Mouse (Mus musculus): ENCODE results near the gene Atp1a2. TPM values are rescaled to one million over a fixed set of nuclear protein-coding genes. Genes with fewer than 3 reads are reported as not detected.
A peak's percentile ranks its signal among the peaks of the same experiment; 100 is the strongest.

Atp1a2 gene
- polyA plus RNA-seq, 1 experiment from 2014 or later: 2.6 TPM

DNA sequence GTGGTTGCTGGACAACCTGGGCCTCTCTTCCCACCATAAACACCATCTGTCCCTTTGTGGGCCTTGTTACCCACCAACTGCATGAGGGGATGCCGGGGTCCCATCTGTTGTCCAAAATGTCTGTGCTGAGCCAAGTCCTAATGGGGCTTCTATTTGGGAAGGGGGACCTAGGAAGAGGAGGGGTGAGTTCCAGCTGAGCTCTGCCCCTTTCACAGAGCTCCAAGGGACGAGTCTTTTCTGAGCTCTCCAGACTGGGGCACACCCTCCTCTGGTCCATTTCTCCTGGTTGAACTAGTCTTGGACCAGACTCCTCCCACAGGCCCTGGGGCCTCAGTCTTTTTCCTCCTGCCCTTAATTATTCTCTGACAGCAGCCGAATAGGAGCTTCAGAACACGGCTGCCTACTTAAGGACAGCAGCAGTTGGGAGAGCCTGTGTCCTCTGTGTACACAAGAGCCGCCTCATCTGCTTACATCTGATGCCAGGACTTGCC lies 22.1 kb upstream of the Atp1a2 start:
- Histone ChIP-seq H3K36me3 (ENCODE audit: control insufficient read depth, insufficient read depth, low read length) (no peaks in the 10 kb centered on the region), H3K4me2 (replicated peaks; ENCODE audit: low read depth, low read length) (no peak overlapping the region), H3K9me3 (ENCODE audit: control insufficient read depth, low read length) (no peaks in the 10 kb centered on the region), H3K27ac (ENCODE audit: low read depth, low read length) (peak overlapping the region; percentile 75), H3K4me1 (replicated peaks; ENCODE audit: control insufficient read depth, insufficient read depth, low read length) (peaks cover 16% of the 10 kb centered on the region), H3K9ac (ENCODE audit: low read depth, low read length) (no peak overlapping the region), H3K27me3 (ENCODE audit: control insufficient read depth, insufficient read depth, low read length) (peaks cover 1% of the 10 kb centered on the region; the same call in 1 of the 2 replicates), H3K4me3 (ENCODE audit: low read depth, low read length) (no peak overlapping the region)
- ATAC-seq (ENCODE audit: low FRiP score) (peak; percentile 61), DNase-seq (ENCODE audit: low spot score) (peak; percentile 53)
- WGBS: 35% methylated on average over 5 of the region's 5 CpGs

DNA sequence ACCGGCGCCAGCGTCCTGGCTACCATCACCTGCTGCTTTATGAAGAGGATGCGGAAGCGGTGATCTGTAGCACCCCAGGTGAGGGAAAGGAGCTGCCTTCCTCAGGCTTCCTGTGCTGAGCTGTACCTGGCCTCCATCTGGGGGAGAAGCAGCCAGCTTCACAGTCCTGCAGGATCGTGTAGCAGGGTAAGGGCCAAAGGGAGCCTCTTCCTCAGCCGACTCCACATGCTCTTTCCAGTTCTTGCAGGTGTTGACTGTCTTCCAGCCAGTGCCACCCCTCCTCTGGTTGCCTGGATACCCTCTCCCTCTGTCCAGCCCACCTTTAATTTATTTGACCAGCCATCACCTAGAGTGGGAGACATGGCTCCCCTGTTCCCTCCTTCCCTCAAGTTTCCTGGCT lies 21.5 kb upstream of the Atp1a2 start:
- no peak overlapping the region for H3K9ac ChIP-seq (ENCODE audit: low read depth, low read length)
- DNase-seq (ENCODE audit: low spot score) (no peak), ATAC-seq (ENCODE audit: low FRiP score) (no peak)
- H3K4me1 ChIP-seq (replicated peaks; ENCODE audit: control insufficient read depth, insufficient read depth, low read length): peaks cover 16% of the 10 kb centered on the region
- no peaks in the 10 kb centered on the region for H3K9me3 ChIP-seq (ENCODE audit: control insufficient read depth, low read length)
- no peak overlapping the region for H3K4me2 ChIP-seq (replicated peaks; ENCODE audit: low read depth, low read length)
- no peaks in the 10 kb centered on the region for H3K27me3 ChIP-seq (ENCODE audit: control insufficient read depth, insufficient read depth, low read length)
- 86% methylated on average over 7 of the region's 7 CpGs for WGBS
- no peak overlapping the region for H3K4me3 ChIP-seq (ENCODE audit: low read depth, low read length)
- H3K36me3 ChIP-seq (ENCODE audit: control insufficient read depth, insufficient read depth, low read length): no peaks in the 10 kb centered on the region
- peak overlapping the region; percentile 75 for H3K27ac ChIP-seq (ENCODE audit: low read depth, low read length)

DNA sequence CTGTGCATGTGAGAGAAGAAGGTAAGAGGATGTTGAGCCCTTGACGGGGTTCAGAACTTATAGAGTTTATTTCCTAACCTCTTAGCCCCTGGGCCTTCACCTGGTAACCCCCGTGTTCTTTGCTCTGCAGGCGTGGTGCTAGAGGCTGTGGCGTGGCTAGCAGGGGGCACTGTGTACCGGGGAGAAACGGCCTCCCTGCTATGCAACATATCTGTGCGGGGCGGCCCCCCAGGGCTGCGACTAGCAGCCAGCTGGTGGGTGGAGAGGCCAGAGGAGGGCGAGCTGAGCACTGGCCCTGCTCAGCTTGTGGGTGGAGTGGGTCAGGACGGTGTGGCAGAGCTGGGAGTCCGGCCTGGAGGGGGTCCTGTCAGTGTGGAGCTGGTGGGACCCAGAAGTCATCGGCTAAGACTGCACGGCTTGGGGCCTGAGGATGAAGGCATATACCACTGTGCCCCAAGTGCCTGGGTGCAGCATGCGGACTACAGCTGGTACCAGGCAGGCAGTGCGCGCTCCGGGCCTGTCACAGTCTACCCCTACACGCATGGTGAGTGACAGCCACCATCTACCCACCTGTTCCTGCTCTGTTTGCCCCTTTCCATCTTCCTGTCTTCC lies 20.7 kb upstream of the Atp1a2 start:
- Histone ChIP-seq H3K9me3 (ENCODE audit: control insufficient read depth, low read length) (no peaks in the 10 kb centered on the region), H3K4me3 (ENCODE audit: low read depth, low read length) (no peak overlapping the region), H3K27ac (ENCODE audit: low read depth, low read length) (peak overlapping the region; percentile 75; the same call in 1 of the 2 replicates), H3K4me2 (replicated peaks; ENCODE audit: low read depth, low read length) (no peak overlapping the region), H3K36me3 (ENCODE audit: control insufficient read depth, insufficient read depth, low read length) (no peaks in the 10 kb centered on the region), H3K9ac (ENCODE audit: low read depth, low read length) (no peak overlapping the region), H3K27me3 (ENCODE audit: control insufficient read depth, insufficient read depth, low read length) (no peaks in the 10 kb centered on the region), H3K4me1 (replicated peaks; ENCODE audit: control insufficient read depth, insufficient read depth, low read length) (peaks cover 16% of the 10 kb centered on the region)
- WGBS: 78% methylated on average over 19 of the region's 19 CpGs
- DNase-seq (ENCODE audit: low spot score) (peak; percentile 1), ATAC-seq (ENCODE audit: low FRiP score) (no peak)

DNA sequence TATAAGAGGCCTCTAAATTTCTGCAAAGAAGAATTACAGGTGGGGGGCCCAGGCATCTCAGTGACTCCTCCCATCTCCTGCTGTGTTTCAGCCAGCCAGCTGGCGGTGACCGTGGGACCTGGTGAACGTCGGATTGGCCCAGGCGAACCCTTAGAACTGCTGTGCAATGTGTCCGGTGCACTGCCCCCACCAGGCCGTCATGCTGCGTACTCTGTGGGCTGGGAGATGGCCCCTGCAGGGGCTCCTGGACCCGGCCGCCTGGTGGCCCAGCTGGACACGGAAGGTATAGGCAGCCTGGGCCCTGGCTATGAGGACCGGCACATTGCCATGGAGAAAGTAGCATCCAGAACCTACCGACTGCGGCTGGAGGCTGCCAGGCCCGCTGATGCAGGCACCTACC lies 20.1 kb upstream of the Atp1a2 start:
- 60% methylated on average over 15 of the region's 15 CpGs for WGBS
- ATAC-seq (ENCODE audit: low FRiP score): no peak
- Histone ChIP-seq H3K4me1 (replicated peaks; ENCODE audit: control insufficient read depth, insufficient read depth, low read length) (peaks cover 14% of the 10 kb centered on the region), H3K4me3 (ENCODE audit: low read depth, low read length) (no peak overlapping the region), H3K4me2 (replicated peaks; ENCODE audit: low read depth, low read length) (no peak overlapping the region), H3K36me3 (ENCODE audit: control insufficient read depth, insufficient read depth, low read length) (no peaks in the 10 kb centered on the region), H3K27me3 (ENCODE audit: control insufficient read depth, insufficient read depth, low read length) (no peaks in the 10 kb centered on the region), H3K9me3 (ENCODE audit: control insufficient read depth, low read length) (no peaks in the 10 kb centered on the region), H3K27ac (ENCODE audit: low read depth, low read length) (0 out of 2 replicates have a peak overlapping the region, but pooled peaks have one; percentile 7), H3K9ac (ENCODE audit: low read depth, low read length) (no peak overlapping the region)
- DNase-seq (ENCODE audit: low spot score): no peak

DNA sequence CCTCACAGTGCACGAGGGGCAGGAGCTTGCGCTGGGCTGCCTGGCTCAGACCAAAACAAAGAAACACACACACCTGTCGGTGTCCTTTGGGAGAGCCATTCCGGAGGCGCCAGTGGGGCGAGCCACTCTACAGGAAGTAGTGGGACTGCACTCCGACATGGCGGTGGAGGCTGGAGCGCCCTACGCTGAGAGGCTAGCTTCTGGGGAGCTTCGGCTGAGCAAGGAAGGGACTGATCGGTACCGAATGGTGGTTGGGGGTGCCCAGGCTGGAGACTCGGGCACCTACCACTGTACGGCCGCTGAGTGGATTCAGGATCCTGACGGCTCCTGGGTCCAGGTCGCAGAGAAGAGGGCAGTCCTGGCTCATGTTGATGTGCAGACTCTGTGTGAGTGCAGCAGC lies 19.6 kb upstream of the Atp1a2 start:
- Histone ChIP-seq H3K4me3 (ENCODE audit: low read depth, low read length) (no peak overlapping the region), H3K36me3 (ENCODE audit: control insufficient read depth, insufficient read depth, low read length) (no peaks in the 10 kb centered on the region), H3K9ac (ENCODE audit: low read depth, low read length) (no peak overlapping the region), H3K4me2 (replicated peaks; ENCODE audit: low read depth, low read length) (no peak overlapping the region), H3K27ac (ENCODE audit: low read depth, low read length) (peak overlapping the region; percentile 7; the same call in 1 of the 2 replicates), H3K9me3 (ENCODE audit: control insufficient read depth, low read length) (no peaks in the 10 kb centered on the region), H3K27me3 (ENCODE audit: control insufficient read depth, insufficient read depth, low read length) (no peaks in the 10 kb centered on the region), H3K4me1 (replicated peaks; ENCODE audit: control insufficient read depth, insufficient read depth, low read length) (peaks cover 14% of the 10 kb centered on the region)
- ATAC-seq (ENCODE audit: low FRiP score) (no peak), DNase-seq (ENCODE audit: low spot score) (no peak)
- 59% methylated on average over 18 of the region's 18 CpGs for WGBS

DNA sequence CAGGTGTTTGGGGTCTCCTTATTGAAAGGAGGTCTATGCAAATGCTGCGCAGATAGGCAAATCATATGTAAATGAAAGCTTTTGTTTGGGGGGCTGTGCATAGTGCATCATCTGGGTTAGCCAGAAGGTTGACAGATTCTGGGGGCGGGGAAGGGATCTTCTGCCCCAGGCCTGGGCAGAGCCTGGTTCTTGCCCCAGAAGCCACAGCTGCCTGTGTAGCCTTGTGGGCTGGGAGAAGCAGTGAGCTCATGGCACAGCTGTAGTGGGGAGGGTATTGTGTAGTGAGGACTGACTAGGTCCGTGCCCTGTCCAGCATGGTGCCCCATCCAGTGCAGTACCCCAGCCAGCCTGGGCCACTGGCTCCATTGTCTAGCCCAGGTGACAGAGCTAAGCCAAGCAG lies 17.0 kb upstream of the Atp1a2 start:
- DNase-seq (ENCODE audit: low spot score) (peak; percentile 63), ATAC-seq (ENCODE audit: low FRiP score) (peak; percentile 63)
- Histone ChIP-seq H3K36me3 (ENCODE audit: control insufficient read depth, insufficient read depth, low read length) (no peaks in the 10 kb centered on the region), H3K27ac (ENCODE audit: low read depth, low read length) (peak overlapping the region; percentile 80), H3K27me3 (ENCODE audit: control insufficient read depth, insufficient read depth, low read length) (no peaks in the 10 kb centered on the region), H3K4me3 (ENCODE audit: low read depth, low read length) (no peak overlapping the region), H3K4me2 (replicated peaks; ENCODE audit: low read depth, low read length) (0 out of 2 replicates have a peak overlapping the region, but pooled peaks have one; percentile 8), H3K4me1 (replicated peaks; ENCODE audit: control insufficient read depth, insufficient read depth, low read length) (peaks cover 19% of the 10 kb centered on the region), H3K9ac (ENCODE audit: low read depth, low read length) (no peak overlapping the region), H3K9me3 (ENCODE audit: control insufficient read depth, low read length) (no peaks in the 10 kb centered on the region)
- WGBS: 51% methylated on average over 3 of the region's 3 CpGs

DNA sequence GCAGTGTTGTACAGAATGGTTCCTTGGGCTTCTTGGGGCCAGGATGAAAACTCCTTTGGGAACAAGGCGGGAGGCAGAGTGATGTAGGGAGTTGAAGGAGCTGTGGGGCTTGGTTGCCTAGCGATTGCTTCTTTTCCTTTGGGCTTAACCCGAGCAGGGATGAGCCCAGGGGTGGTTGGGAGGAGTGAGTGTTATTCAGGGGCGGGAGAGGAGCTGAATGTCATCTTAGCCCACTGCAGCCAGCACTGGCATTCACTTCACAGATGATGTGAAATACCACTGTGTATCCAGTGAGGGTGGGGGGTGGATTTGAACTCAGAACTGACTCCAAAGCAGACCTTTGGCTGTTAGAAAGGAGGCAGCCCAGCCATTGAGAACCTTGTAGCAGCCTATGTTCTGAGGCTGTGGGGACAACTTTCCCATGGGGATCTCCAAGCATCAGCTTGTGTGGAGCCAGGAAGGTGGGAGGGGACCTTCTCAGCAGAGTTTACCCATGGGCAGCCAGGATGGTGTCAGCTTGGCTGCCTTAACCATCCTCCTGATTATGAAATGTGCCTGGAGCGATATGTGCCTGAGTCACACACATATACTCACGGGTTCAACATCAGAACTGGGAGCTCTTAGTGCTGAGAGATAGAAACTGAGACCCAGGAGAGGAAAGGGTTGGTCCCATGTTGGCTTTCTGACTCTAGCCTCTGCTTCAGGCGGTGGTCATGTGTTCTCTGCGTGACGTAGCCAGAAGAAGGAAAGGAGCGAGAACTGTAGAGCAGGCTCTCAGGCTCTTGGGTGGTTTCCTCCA lies 15.9 kb upstream of the Atp1a2 start:
- Histone ChIP-seq H3K36me3 (ENCODE audit: control insufficient read depth, insufficient read depth, low read length) (no peaks in the 10 kb centered on the region), H3K9ac (ENCODE audit: low read depth, low read length) (peak overlapping the region; percentile 73)
- WGBS: 71% methylated on average over 10 of the region's 10 CpGs

DNA sequence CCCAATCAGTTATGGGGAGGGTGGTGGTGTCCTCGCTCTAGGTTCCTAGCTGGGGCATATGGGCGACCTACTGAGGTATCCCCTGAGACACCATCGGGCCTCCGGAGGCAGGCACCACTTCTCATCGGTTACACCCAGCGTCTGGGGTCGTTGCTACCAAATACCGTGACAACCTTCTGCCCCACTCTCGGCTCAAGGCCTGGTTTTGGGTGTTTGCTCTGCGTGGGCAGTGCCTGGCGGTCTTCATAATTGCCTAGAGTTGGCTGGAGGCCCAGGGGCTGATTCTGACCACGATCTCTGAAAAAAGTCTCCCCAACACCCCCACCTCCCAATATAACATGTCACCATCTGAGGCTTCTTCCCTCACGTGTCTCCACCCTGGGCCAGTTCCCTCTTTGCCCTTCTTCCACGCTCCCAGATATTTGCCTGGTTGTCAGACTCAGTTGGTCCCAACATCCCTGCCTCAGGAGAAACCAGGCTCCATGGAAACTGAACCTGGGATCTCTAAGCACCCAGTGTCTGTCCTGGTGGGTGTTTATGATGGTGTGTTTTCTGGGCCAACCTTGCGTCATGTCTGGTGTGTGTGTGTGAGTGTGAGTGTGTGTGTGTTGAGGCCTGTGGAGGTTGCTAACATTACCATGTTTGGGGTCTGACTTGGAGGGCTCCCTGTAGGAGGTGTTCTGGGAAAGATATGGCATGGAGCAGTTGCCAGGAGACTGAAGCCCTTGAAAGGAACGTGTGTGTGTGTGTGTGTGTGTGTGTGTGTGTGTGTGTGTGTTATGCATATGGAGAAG lies 15.1 kb upstream of the Atp1a2 start:
- Histone ChIP-seq H3K27me3 (ENCODE audit: control insufficient read depth, insufficient read depth, low read length) (no peaks in the 10 kb centered on the region), H3K4me1 (replicated peaks; ENCODE audit: control insufficient read depth, insufficient read depth, low read length) (peaks cover 16% of the 10 kb centered on the region), H3K9me3 (ENCODE audit: control insufficient read depth, low read length) (no peaks in the 10 kb centered on the region), H3K4me2 (replicated peaks; ENCODE audit: low read depth, low read length) (peak overlapping the region; percentile 82), H3K36me3 (ENCODE audit: control insufficient read depth, insufficient read depth, low read length) (no peaks in the 10 kb centered on the region), H3K4me3 (ENCODE audit: low read depth, low read length) (peak overlapping the region; percentile 75), H3K27ac (ENCODE audit: low read depth, low read length) (peak overlapping the region; percentile 72), H3K9ac (ENCODE audit: low read depth, low read length) (peak overlapping the region; percentile 73)
- 18% methylated on average over 16 of the region's 16 CpGs for WGBS
- ATAC-seq (ENCODE audit: low FRiP score) (peak; percentile 0; the same call in 1 of the 2 replicates), DNase-seq (ENCODE audit: low spot score) (peak; percentile 50)

More for the DNA sequence above, 15.9 kb upstream of the Atp1a2 start:
- ATAC-seq (ENCODE audit: low FRiP score): no peak
- Histone ChIP-seq H3K4me1 (replicated peaks; ENCODE audit: control insufficient read depth, insufficient read depth, low read length) (peaks cover 21% of the 10 kb centered on the region), H3K9me3 (ENCODE audit: control insufficient read depth, low read length) (no peaks in the 10 kb centered on the region), H3K4me2 (replicated peaks; ENCODE audit: low read depth, low read length) (peak overlapping the region; percentile 82), H3K27ac (ENCODE audit: low read depth, low read length) (peak overlapping the region; percentile 63), H3K4me3 (ENCODE audit: low read depth, low read length) (peak overlapping the region; percentile 75), H3K27me3 (ENCODE audit: control insufficient read depth, insufficient read depth, low read length) (no peaks in the 10 kb centered on the region)
- DNase-seq (ENCODE audit: low spot score): no peak

Measured in hindbrain, embryonic 11.5 days (tissue).